Mouse (Mus musculus) ovary, adult 18-20 months (tissue): ENCODE results near the gene Rps6kb2.
A peak's percentile ranks its signal among the peaks of the same experiment; 100 is the strongest.

ENCODE experiments used
- DNase-seq: peaks from one replicate; pipeline ENCODE4 v3.0.0; 2022; ENCODE audit warnings: low spot score, mixed read lengths

The Rps6kb2 gene

GRCm38 (mm10) chr19:4118350-4118749 lies 44.8 kb downstream of the Rps6kb2 start:
- DNase-seq, result no peak

GRCm38 (mm10) chr19:4117006-4117405 lies 46.1 kb downstream of the Rps6kb2 start:
- DNase-seq, result no peak

- no peak for DNase-seq
Observed at GRCm38 (mm10) chr19:4115816-4116215, 47.3 kb downstream of the Rps6kb2 start.

- DNase-seq, result no peak
Observed at GRCm38 (mm10) chr19:4115144-4115543, 48.0 kb downstream of the Rps6kb2 start.

- DNase-seq, result no peak
Observed at GRCm38 (mm10) chr19:4114551-4114950, 48.6 kb downstream of the Rps6kb2 start.

GRCm38 (mm10) chr19:4113806-4114230 lies 49.3 kb downstream of the Rps6kb2 start:
- DNase-seq, result no peak

GRCm38 (mm10) chr19:4113186-4113805 lies 49.9 kb downstream of the Rps6kb2 start:
- DNase-seq, result peak; percentile 88

GRCm38 (mm10) chr19:4112063-4112960 lies 50.8 kb downstream of the Rps6kb2 start:
- no peak for DNase-seq

- no peak for DNase-seq
Observed at GRCm38 (mm10) chr19:4108535-4108934, 54.6 kb downstream of the Rps6kb2 start.

GRCm38 (mm10) chr19:4106654-4107053 lies 56.5 kb downstream of the Rps6kb2 start:
- no peak for DNase-seq

- DNase-seq, result no peak
Observed at GRCm38 (mm10) chr19:4104675-4105194, 58.4 kb downstream of the Rps6kb2 start.
